Mouse (Mus musculus) intestine, embryonic 14.5 days (tissue): ENCODE data around the gene Hils1. TPM values are rescaled to one million over a fixed set of nuclear protein-coding genes. Genes with fewer than 3 reads are reported as not detected.
A peak's percentile ranks its signal among the peaks of the same experiment; 100 is the strongest.

Experiments used
- ATAC-seq: fragments of 200-750 bp; cut with Nextera tagmentation; replicated peaks from 2 replicates; pipeline ENCODE4 v1.8.0; 2017; ENCODE audit warnings: low read depth, moderate number of reproducible peaks, moderate TSS enrichment, moderate library complexity; ENCODE audit not compliant: low FRiP score, low TSS enrichment
- DNase-seq: peaks from one replicate; pipeline ENCODE4 v3.0.0-alpha.2; 2018; ENCODE audit warnings: low spot score
- H3K27ac ChIP-seq: fragments of 300-500 bp; sonication (generic); 2 replicates; pipeline ENCODE4 v1.5.1; 2014; ENCODE audit warnings: low read depth, mild to moderate bottlenecking, control low read depth
- H3K27me3 ChIP-seq: fragments of 300-500 bp; sonication (generic); replicated peaks from 2 replicates; pipeline ENCODE4 v1.6.1; 2014; ENCODE audit warnings: low read length, control low read depth; ENCODE audit not compliant: control insufficient read depth, insufficient read depth
- H3K36me3 ChIP-seq: fragments of 300-500 bp; sonication (generic); 2 replicates; pipeline ENCODE4 v1.6.1; 2014; ENCODE audit warnings: low read length, control low read depth; ENCODE audit not compliant: control insufficient read depth, insufficient read depth
- H3K4me1 ChIP-seq: fragments of 300-500 bp; sonication (generic); replicated peaks from 2 replicates; pipeline ENCODE4 v1.6.1; 2014; ENCODE audit warnings: low read length, control low read depth, mixed read lengths; ENCODE audit not compliant: control insufficient read depth, insufficient read depth
- H3K4me2 ChIP-seq: fragments of 300-500 bp; sonication (generic); 2 replicates; pipeline ENCODE4 v1.6.1; 2014; ENCODE audit warnings: low read length
- H3K4me3 ChIP-seq: fragments of 300-500 bp; sonication (generic); 2 replicates; pipeline ENCODE4 v1.5.1; 2014; ENCODE audit warnings: low read depth, low read length, control low read depth, mixed read lengths
- H3K9ac ChIP-seq: fragments of 300-500 bp; sonication (generic); 2 replicates; pipeline ENCODE4 v1.6.1; 2014; ENCODE audit warnings: mild to moderate bottlenecking, low read length
- H3K9me3 ChIP-seq: fragments of 300-500 bp; sonication (generic); 2 replicates; pipeline ENCODE4 v1.6.1; 2016; ENCODE audit warnings: low read length, control low read depth; ENCODE audit not compliant: control insufficient read depth
- WGBS: fragments of 180-500 bp; shearing (Covaris S2); extraction: QIAGEN DNeasy Blood & Tissue Kit; methylation state at CpG from one replicate; pipeline ENCODE4 v1.1.7; 2014; 5-methylcytosine and 5-hydroxymethylcytosine counted together
- polyA plus RNA-seq: library from polyadenylated mRNA; unstranded; fragments of >200 nt; fragmentation: Nextera tagmentation; extraction: Ambion mirVana; gene quantifications from 2 replicates; pipeline ENCODE4 v1.2.1, GENCODE M21; 2014

Hils1 gene
- polyA plus RNA-seq, 1 experiment from 2014 or later, result not detected

GRCm38 (mm10) chr11:95000128-95000527 lies 32.7 kb downstream of the Hils1 start:
- DNase-seq, result no peak
- H3K4me2 ChIP-seq, result no peak overlapping the region
- no peaks in the 10 kb centered on the region for H3K9me3 ChIP-seq
- peak overlapping the region; percentile 47; the same call in 1 of the 2 replicates for H3K27ac ChIP-seq
- H3K36me3 ChIP-seq, result peaks cover 87% of the 10 kb centered on the region
- no peak overlapping the region for H3K9ac ChIP-seq
- H3K4me3 ChIP-seq, result no peak overlapping the region
- no peak for ATAC-seq
- 72% methylated on average over 8 of the region's 8 CpGs for WGBS
- H3K4me1 ChIP-seq, result peaks cover 24% of the 10 kb centered on the region
- H3K27me3 ChIP-seq, result no peaks in the 10 kb centered on the region

- WGBS, result 31% methylated on average over 4 of the region's 4 CpGs
- Histone ChIP-seq H3K27ac (peak overlapping the region; percentile 47; the same call in 1 of the 2 replicates), H3K9me3 (no peaks in the 10 kb centered on the region), H3K4me3 (no peak overlapping the region), H3K9ac (no peak overlapping the region), H3K36me3 (peaks cover 91% of the 10 kb centered on the region), H3K4me1 (peaks cover 20% of the 10 kb centered on the region), H3K27me3 (no peaks in the 10 kb centered on the region), H3K4me2 (no peak overlapping the region)
- ATAC-seq (no peak), DNase-seq (no peak)
Measured at GRCm38 (mm10) chr11:95000548-95000947, 33.2 kb downstream of the Hils1 start.

- Histone ChIP-seq H3K27ac (0 out of 2 replicates have a peak overlapping the region, but pooled peaks have one; percentile 47), H3K4me3 (no peak overlapping the region), H3K9ac (no peak overlapping the region), H3K4me1 (peaks cover 18% of the 10 kb centered on the region), H3K36me3 (peaks cover 90% of the 10 kb centered on the region), H3K9me3 (no peaks in the 10 kb centered on the region), H3K4me2 (no peak overlapping the region), H3K27me3 (no peaks in the 10 kb centered on the region)
- ATAC-seq (peak; percentile 42; the same call in 1 of the 2 replicates), DNase-seq (peak; percentile 79)
- 3% methylated on average over 8 of the region's 8 CpGs for WGBS
Measured at GRCm38 (mm10) chr11:95001058-95001457, 33.7 kb downstream of the Hils1 start.

GRCm38 (mm10) chr11:95001584-95002347 lies 34.4 kb downstream of the Hils1 start:
- H3K9ac ChIP-seq, result no peak overlapping the region
- no peak overlapping the region for H3K27ac ChIP-seq
- no peak for DNase-seq
- no peaks in the 10 kb centered on the region for H3K27me3 ChIP-seq
- H3K4me1 ChIP-seq, result peaks cover 22% of the 10 kb centered on the region
- no peak for ATAC-seq
- H3K4me3 ChIP-seq, result no peak overlapping the region
- peaks cover 85% of the 10 kb centered on the region for H3K36me3 ChIP-seq
- no peaks in the 10 kb centered on the region for H3K9me3 ChIP-seq
- H3K4me2 ChIP-seq, result no peak overlapping the region
- 86% methylated on average over 21 of the region's 21 CpGs for WGBS

- Histone ChIP-seq H3K27ac (no peak overlapping the region), H3K36me3 (peaks cover 76% of the 10 kb centered on the region), H3K9ac (no peak overlapping the region), H3K4me2 (no peak overlapping the region), H3K4me3 (no peak overlapping the region), H3K4me1 (peaks cover 30% of the 10 kb centered on the region), H3K27me3 (no peaks in the 10 kb centered on the region), H3K9me3 (no peaks in the 10 kb centered on the region)
- DNase-seq (no peak), ATAC-seq (no peak)
- WGBS, result 95% methylated on average over 8 of the region's 8 CpGs
Measured at GRCm38 (mm10) chr11:95002705-95003104, 35.3 kb downstream of the Hils1 start.

- Histone ChIP-seq H3K27ac (no peak overlapping the region), H3K27me3 (no peaks in the 10 kb centered on the region), H3K4me1 (peaks cover 36% of the 10 kb centered on the region), H3K4me2 (no peak overlapping the region), H3K4me3 (no peak overlapping the region), H3K9me3 (no peaks in the 10 kb centered on the region), H3K36me3 (peaks cover 59% of the 10 kb centered on the region), H3K9ac (0 out of 2 replicates have a peak overlapping the region, but pooled peaks have one; percentile 10)
- DNase-seq (no peak), ATAC-seq (no peak)
- 79% methylated on average over 12 of the region's 12 CpGs for WGBS
Measured at GRCm38 (mm10) chr11:95004136-95004936, 36.9 kb downstream of the Hils1 start.

GRCm38 (mm10) chr11:95004937-95005198 lies 37.5 kb downstream of the Hils1 start:
- Histone ChIP-seq H3K4me2 (no peak overlapping the region), H3K9ac (no peak overlapping the region), H3K9me3 (no peaks in the 10 kb centered on the region), H3K36me3 (peaks cover 54% of the 10 kb centered on the region), H3K27ac (no peak overlapping the region), H3K4me1 (peaks cover 37% of the 10 kb centered on the region), H3K4me3 (no peak overlapping the region), H3K27me3 (no peaks in the 10 kb centered on the region)
- 71% methylated on average over 6 of the region's 6 CpGs for WGBS
- ATAC-seq (no peak), DNase-seq (no peak)

- H3K27ac ChIP-seq, result 0 out of 2 replicates have a peak overlapping the region, but pooled peaks have one; percentile 60
- DNase-seq (no peak), ATAC-seq (no peak; the same call in 1 of the 2 replicates)
- peak overlapping the region; percentile 83 for H3K4me2 ChIP-seq
- no peaks in the 10 kb centered on the region for H3K27me3 ChIP-seq
- peak overlapping the region; percentile 38; the same call in 1 of the 2 replicates for H3K4me3 ChIP-seq
- peaks cover 46% of the 10 kb centered on the region for H3K36me3 ChIP-seq
- H3K9me3 ChIP-seq, result no peaks in the 10 kb centered on the region
- WGBS, result 48% methylated on average over 4 of the region's 4 CpGs
- peak overlapping the region; percentile 41; the same call in 1 of the 2 replicates for H3K9ac ChIP-seq
- H3K4me1 ChIP-seq, result peaks cover 28% of the 10 kb centered on the region
Measured at GRCm38 (mm10) chr11:95006038-95006437, 38.6 kb downstream of the Hils1 start.
